Comparison of ENCODE assay signal across 29 mouse cellular contexts in the genomic region with DNA sequence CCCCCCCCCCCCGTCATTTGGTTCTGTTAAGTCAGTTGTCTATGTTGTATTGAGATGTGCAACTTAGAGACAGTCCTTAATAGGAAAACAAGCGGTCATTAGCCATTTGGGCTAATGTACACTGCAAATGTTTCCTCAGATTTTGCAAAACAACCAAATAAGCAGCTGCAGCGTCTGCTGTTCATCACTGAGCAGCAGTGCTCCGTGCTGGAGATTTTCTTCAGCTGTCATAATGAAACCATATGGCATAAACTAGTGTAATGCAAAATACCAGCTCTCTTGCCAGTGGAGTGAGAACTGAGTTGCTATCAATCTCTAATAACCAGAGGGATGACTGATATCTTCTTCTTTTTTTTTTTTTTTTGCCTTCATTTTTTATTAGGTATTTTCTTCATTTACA. TPM values are rescaled to one million over a fixed set of nuclear protein-coding genes. Genes with fewer than 3 reads are reported as not detected.
DNase-seq lines count a peak whose midpoint lies in the region; ATAC-seq and TF ChIP-seq lines count a peak whose summit lies in the region.
"Had no signal": no experiment of that assay in that cellular context is flagged by ENCODE, and none has a peak within 500 bp of the region (broad histone marks: within the 10 kb centered on the region; RNA-seq: fewer than 3 reads in every experiment).

No protein-coding gene starts in this region.

- H3K36me3 ChIP-seq in forebrain, embryonic 14.5 days (ENCODE audit: control insufficient read depth, insufficient read depth, low read length), result no peaks in the 10 kb centered on the region
- H3K36me3 ChIP-seq in forebrain, embryonic 11.5 days (ENCODE audit: control insufficient read depth, insufficient read depth, low read length), result no peaks in the 10 kb centered on the region
- H3K36me3 ChIP-seq in midbrain, postnatal 0 days (ENCODE audit: insufficient read depth, low read length), result no peaks in the 10 kb centered on the region
- no peaks in the 10 kb centered on the region for H3K36me3 ChIP-seq in midbrain, embryonic 11.5 days (ENCODE audit: control insufficient read depth, insufficient read depth, low read length)
- H3K36me3 ChIP-seq: G1E; heart, embryonic 12.5 days; limb, embryonic 10.5 days; limb, embryonic 15.5 days; liver, embryonic 13.5 days; midbrain, embryonic 15.5 days; neural tube, embryonic 12.5 days had no signal

- H3K9me3 ChIP-seq in forebrain, embryonic 14.5 days (replicated peaks; ENCODE audit: control insufficient read depth, low read length), result no peaks in the 10 kb centered on the region
- H3K9me3 ChIP-seq in forebrain, embryonic 11.5 days (ENCODE audit: control insufficient read depth, low read length), result no peaks in the 10 kb centered on the region
- no peaks in the 10 kb centered on the region for H3K9me3 ChIP-seq in midbrain, postnatal 0 days (ENCODE audit: low read length)
- no peaks in the 10 kb centered on the region for H3K9me3 ChIP-seq in midbrain, embryonic 11.5 days (ENCODE audit: control insufficient read depth, low read length)
- H3K9me3 ChIP-seq: G1E; heart, embryonic 12.5 days; limb, embryonic 10.5 days; limb, embryonic 15.5 days; liver, embryonic 13.5 days; midbrain, embryonic 15.5 days; neural tube, embryonic 12.5 days had no signal

- H3K4me1 ChIP-seq in forebrain, embryonic 14.5 days (ENCODE audit: control insufficient read depth, insufficient read depth, low read length), result no peaks in the 10 kb centered on the region
- H3K4me1 ChIP-seq in forebrain, embryonic 11.5 days (replicated peaks; ENCODE audit: control insufficient read depth, insufficient read depth, low read length), result no peaks in the 10 kb centered on the region
- no peaks in the 10 kb centered on the region for H3K4me1 ChIP-seq in midbrain, postnatal 0 days (ENCODE audit: insufficient read depth, low read length)
- no peaks in the 10 kb centered on the region for H3K4me1 ChIP-seq in midbrain, embryonic 11.5 days (ENCODE audit: control insufficient read depth, insufficient read depth, low read length)
- H3K4me1 ChIP-seq: heart, embryonic 12.5 days; limb, embryonic 10.5 days; limb, embryonic 15.5 days; liver, embryonic 13.5 days; midbrain, embryonic 15.5 days; neural tube, embryonic 12.5 days had no signal

- no peak overlapping the region for H3K9ac ChIP-seq in forebrain, embryonic 14.5 days (ENCODE audit: low read length)
- H3K9ac ChIP-seq in forebrain, embryonic 11.5 days (ENCODE audit: low read length), result no peak overlapping the region
- H3K9ac ChIP-seq in midbrain, postnatal 0 days (replicated peaks; ENCODE audit: low read length, poor library complexity, severe bottlenecking), result no peak overlapping the region
- no peak overlapping the region for H3K9ac ChIP-seq in midbrain, embryonic 11.5 days (ENCODE audit: low read length)
- H3K9ac ChIP-seq: heart, embryonic 12.5 days; hindbrain, embryonic 14.5 days; limb, embryonic 15.5 days; liver, embryonic 13.5 days; midbrain, embryonic 15.5 days; neural tube, embryonic 12.5 days had no signal

- no peak for TF ChIP-seq CTCF in midbrain, postnatal 0 days (IDR thresholded peaks at IDR 0.05)

- ATAC-seq in forebrain, embryonic 14.5 days, result peak; percentile 80; the same call in 1 of the 2 replicates
- no peak for ATAC-seq in forebrain, embryonic 11.5 days (replicated peaks; ENCODE audit: low FRiP score)
- no peak for ATAC-seq in midbrain, postnatal 0 days (ENCODE audit: low FRiP score)
- ATAC-seq in midbrain, embryonic 11.5 days (ENCODE audit: low FRiP score), result no peak
- ATAC-seq: inflammation-experienced regulatory T-cells, adult 6 months; midbrain, embryonic 15.5 days had no signal

- peak; percentile 76 for DNase-seq in forebrain, embryonic 14.5 days (ENCODE audit: low spot score)
- DNase-seq in forebrain, embryonic 11.5 days (ENCODE audit: low spot score), result no peak
- DNase-seq in midbrain, postnatal 0 days (ENCODE audit: low spot score), result peak; percentile 5
- no peak for DNase-seq in midbrain, embryonic 11.5 days (ENCODE audit: low spot score, missing footprints)
- peak; percentile 12 to 15 for DNase-seq in layer of hippocampus, adult 8-10 months (ENCODE audit: low spot score in 2 of 2)
- DNase-seq in layer of hippocampus, postnatal 36 days, result peak; percentile 8 to 9
- no peak for DNase-seq in cerebellum, postnatal 14 days
- DNase-seq in right cerebral cortex, adult 2 months (ENCODE audit: low spot score in 2 of 2), result no peak
- DNase-seq: adrenal gland, adult 8-10 months; cerebellum, adult 11-12 months; cerebellum, postnatal 25 days; heart, adult 2 months; heart, postnatal 4 days; kidney, adult 2 months; liver, embryonic 13.5 days; lung, adult 18-20 months; lung, postnatal 14 days; right cerebral cortex, adult 18-20 months; thymus, adult 2 months; thymus, postnatal 36 days had no signal

- H3K4me3 ChIP-seq in forebrain, embryonic 14.5 days (ENCODE audit: low read depth, low read length), result no peak overlapping the region
- no peak overlapping the region for H3K4me3 ChIP-seq in forebrain, embryonic 11.5 days (ENCODE audit: low read depth, low read length)
- H3K4me3 ChIP-seq in midbrain, postnatal 0 days (ENCODE audit: low read depth, low read length), result no peak overlapping the region
- no peak overlapping the region for H3K4me3 ChIP-seq in midbrain, embryonic 11.5 days (ENCODE audit: low read depth, low read length)
- H3K4me3 ChIP-seq: heart, adult 2 months; heart, embryonic 12.5 days; limb, embryonic 10.5 days; limb, embryonic 15.5 days; liver, embryonic 13.5 days; midbrain, embryonic 15.5 days; neural tube, embryonic 12.5 days had no signal

- H3K27me3 ChIP-seq in forebrain, embryonic 14.5 days (replicated peaks; ENCODE audit: control insufficient read depth, insufficient read depth, low read length), result no peaks in the 10 kb centered on the region
- no peaks in the 10 kb centered on the region for H3K27me3 ChIP-seq in forebrain, embryonic 11.5 days (ENCODE audit: control insufficient read depth, insufficient read depth, low read length)
- H3K27me3 ChIP-seq in midbrain, postnatal 0 days (ENCODE audit: insufficient read depth, low read length), result no peaks in the 10 kb centered on the region
- no peaks in the 10 kb centered on the region for H3K27me3 ChIP-seq in midbrain, embryonic 11.5 days (ENCODE audit: control insufficient read depth, insufficient read depth, low read length)
- H3K27me3 ChIP-seq: heart, embryonic 12.5 days; limb, embryonic 15.5 days; liver, embryonic 13.5 days; midbrain, embryonic 15.5 days; neural tube, embryonic 12.5 days had no signal

- no peak overlapping the region for H3K4me2 ChIP-seq in forebrain, embryonic 14.5 days (ENCODE audit: low read length)
- no peak overlapping the region for H3K4me2 ChIP-seq in forebrain, embryonic 11.5 days (ENCODE audit: low read depth, low read length, severe bottlenecking)
- H3K4me2 ChIP-seq in midbrain, postnatal 0 days (ENCODE audit: low read depth, low read length, poor library complexity, severe bottlenecking), result no peak overlapping the region
- no peak overlapping the region for H3K4me2 ChIP-seq in midbrain, embryonic 11.5 days
- H3K4me2 ChIP-seq: heart, embryonic 12.5 days; hindbrain, embryonic 14.5 days; limb, embryonic 15.5 days; liver, embryonic 13.5 days; midbrain, embryonic 15.5 days; neural tube, embryonic 12.5 days had no signal

- WGBS in forebrain, embryonic 14.5 days, result 71% methylated on average over 4 of the region's 4 CpGs
- 82% methylated on average over 4 of the region's 4 CpGs for WGBS in forebrain, embryonic 11.5 days
- 86% methylated on average over 4 of the region's 4 CpGs for WGBS in midbrain, postnatal 0 days
- WGBS in midbrain, embryonic 11.5 days, result 89% methylated on average over 4 of the region's 4 CpGs

- H3K27ac ChIP-seq in forebrain, embryonic 14.5 days (ENCODE audit: low read depth, low read length), result no peak overlapping the region
- no peak overlapping the region for H3K27ac ChIP-seq in forebrain, embryonic 11.5 days (ENCODE audit: low read depth, low read length)
- H3K27ac ChIP-seq in midbrain, postnatal 0 days (ENCODE audit: low read depth, low read length), result no peak overlapping the region
- H3K27ac ChIP-seq in midbrain, embryonic 11.5 days (ENCODE audit: low read depth, low read length), result no peak overlapping the region
- H3K27ac ChIP-seq: heart, adult 2 months; hindbrain, embryonic 14.5 days; kidney, postnatal 0 days; limb, embryonic 10.5 days; limb, embryonic 15.5 days; liver, embryonic 13.5 days; midbrain, embryonic 15.5 days; neural tube, embryonic 12.5 days had no signal

RNA-seq across cellular contexts. Expression of gene Cobl, which starts 39.0 kb away (rescaled TPM):
- polyA plus RNA-seq in forebrain, embryonic 14.5 days (2014; fragmentation: Nextera tagmentation; extraction: Ambion mirVana), result 4.6 and 6.6 TPM in 2 replicates
- 3.0 and 3.6 TPM in 2 replicates for polyA plus RNA-seq in forebrain, embryonic 11.5 days (2014; fragmentation: Nextera tagmentation; extraction: Ambion mirVana)
- 24.5 and 29.0 TPM in 2 replicates for total RNA-seq in midbrain, postnatal 0 days (2014; rRNA removed)
- 14.2 and 17.2 TPM in 2 replicates for polyA plus RNA-seq in midbrain, postnatal 0 days (2015; fragmentation: Nextera tagmentation; extraction: Ambion mirVana)
- polyA plus RNA-seq in midbrain, embryonic 11.5 days (2014; fragmentation: Nextera tagmentation; extraction: Ambion mirVana), result 1.6 and 3.4 TPM in 2 replicates
- 10 to 100 TPM; 21.1 to 35.3 (median 28.9) TPM for total RNA-seq in layer of hippocampus, adult 8-10 months (2022)
- total RNA-seq in layer of hippocampus, postnatal 36 days (2021), result 10 to 100 TPM; 15.2 to 16.7 TPM
- polyA plus RNA-seq: G1E had no signal

Comparison
In these comparisons a context has a peak if more than half of its experiments do, and no peak if none do; other contexts are left out.
1. DNase-seq: peak in forebrain, embryonic 14.5 days (single experiment), midbrain, postnatal 0 days (single experiment), layer of hippocampus, adult 8-10 months (2 of 2) and layer of hippocampus, postnatal 36 days (2 of 2); none in forebrain, embryonic 11.5 days (single experiment), midbrain, embryonic 11.5 days (single experiment), cerebellum, postnatal 14 days (0 of 2) and right cerebral cortex, adult 2 months (0 of 2).